Mouse (Mus musculus) liver, embryonic 16.5 days (tissue): ENCODE results near the gene Chrna7. TPM values are rescaled to one million over a fixed set of nuclear protein-coding genes. Genes with fewer than 3 reads are reported as not detected.

Source experiments
- ATAC-seq: fragments of 200-750 bp; cut with Nextera tagmentation; 2 replicates; pipeline ENCODE4 v1.8.0; 2017; ENCODE audit warnings: low read depth, mild to moderate bottlenecking, moderate number of reproducible peaks, moderate library complexity
- H3K27ac ChIP-seq: fragments of 300-500 bp; sonication (generic); 2 replicates; pipeline ENCODE4 v1.5.1; 2014; ENCODE audit warnings: mild to moderate bottlenecking, low read length
- H3K27me3 ChIP-seq: fragments of 300-500 bp; sonication (generic); 2 replicates; pipeline ENCODE4 v1.6.1; 2014; ENCODE audit warnings: low read depth, low read length, mixed read lengths; ENCODE audit not compliant: control insufficient read depth, insufficient read depth
- H3K36me3 ChIP-seq: fragments of 300-500 bp; sonication (generic); 2 replicates; pipeline ENCODE4 v1.6.1; 2014; ENCODE audit warnings: mild to moderate bottlenecking; ENCODE audit not compliant: control insufficient read depth, insufficient read depth
- H3K4me1 ChIP-seq: fragments of 300-500 bp; sonication (generic); 2 replicates; pipeline ENCODE4 v1.6.1; 2014; ENCODE audit warnings: low read depth, low read length, mixed read lengths; ENCODE audit not compliant: control insufficient read depth
- H3K4me2 ChIP-seq: fragments of 300-500 bp; sonication (generic); 2 replicates; pipeline ENCODE4 v1.6.1; 2014; ENCODE audit warnings: low read depth, low read length, mixed read lengths
- H3K4me3 ChIP-seq: fragments of 300-500 bp; sonication (generic); 2 replicates; pipeline ENCODE4 v1.5.1; 2014; ENCODE audit warnings: low read depth, mild to moderate bottlenecking, low read length
- H3K9ac ChIP-seq: fragments of 300-500 bp; sonication (generic); 2 replicates; pipeline ENCODE4 v1.6.1; 2014; ENCODE audit warnings: low read depth, low read length
- H3K9me3 ChIP-seq: fragments of 300-500 bp; sonication (generic); replicated peaks from 2 replicates; pipeline ENCODE4 v1.6.1; 2016; ENCODE audit warnings: low read length; ENCODE audit not compliant: control insufficient read depth
- WGBS: fragments of 180-500 bp; shearing (Covaris S2); extraction: QIAGEN DNeasy Blood & Tissue Kit; methylation state at CpG from one replicate; pipeline ENCODE4 v1.1.7; 2014; ENCODE audit not compliant: insufficient replicate concordance; 5-methylcytosine and 5-hydroxymethylcytosine counted together
- polyA plus RNA-seq: library from polyadenylated mRNA; unstranded; fragments of >200 nt; fragmentation: Nextera tagmentation; extraction: Ambion mirVana; gene quantifications from 2 replicates; pipeline ENCODE4 v1.2.1, GENCODE M21; 2015

Chrna7 gene
- polyA plus RNA-seq, result not detected in 2 replicates

- peak within 1 kb of the TSS; percentile 45 for H3K4me3 ChIP-seq
- H3K4me1 ChIP-seq, result no peaks in the 10 kb centered on the region
- H3K9ac ChIP-seq, result no peak within 1 kb of the TSS
- H3K4me2 ChIP-seq, result peak within 1 kb of the TSS; percentile 60
- peak; percentile 79 for ATAC-seq
- peaks cover 15% of the 10 kb centered on the region for H3K27me3 ChIP-seq
- no peak within 1 kb of the TSS for H3K27ac ChIP-seq
- no peaks in the 10 kb centered on the region for H3K36me3 ChIP-seq
- under 1% methylated on average over 69 of the region's 73 CpGs for WGBS
- no peaks in the 10 kb centered on the region for H3K9me3 ChIP-seq
Observed at GRCm38 (mm10) chr7:63212084-63212723, at the start of gene Chrna7. TSS of gene Chrna7 (minus strand) at chr7:63212569.

GRCm38 (mm10) chr7:63249404-63249803, 37.0 kb upstream of the Chrna7 start:
- Histone ChIP-seq H3K9ac (no peak overlapping the region), H3K27me3 (no peaks in the 10 kb centered on the region), H3K4me1 (no peaks in the 10 kb centered on the region), H3K36me3 (no peaks in the 10 kb centered on the region), H3K4me3 (no peak overlapping the region), H3K4me2 (no peak overlapping the region), H3K9me3 (no peaks in the 10 kb centered on the region), H3K27ac (no peak overlapping the region)
- ATAC-seq, result no peak
- 57% methylated on average over 2 of the region's 2 CpGs for WGBS

GRCm38 (mm10) chr7:63237852-63238516, 25.6 kb upstream of the Chrna7 start:
- Histone ChIP-seq H3K27ac (no peak overlapping the region), H3K4me3 (no peak overlapping the region), H3K9ac (no peak overlapping the region), H3K27me3 (no peaks in the 10 kb centered on the region), H3K4me1 (no peaks in the 10 kb centered on the region), H3K4me2 (no peak overlapping the region), H3K9me3 (no peaks in the 10 kb centered on the region), H3K36me3 (no peaks in the 10 kb centered on the region)
- no peak for ATAC-seq
- WGBS, result 38% methylated on average over 3 of the region's 3 CpGs

GRCm38 (mm10) chr7:63225066-63225780, 12.9 kb upstream of the Chrna7 start:
- H3K4me3 ChIP-seq, result no peak overlapping the region

GRCm38 (mm10) chr7:63211641-63212083, 707 bp downstream of the Chrna7 start:
- peak overlapping the region; percentile 45 for H3K4me3 ChIP-seq
- no peak for ATAC-seq
- no peaks in the 10 kb centered on the region for H3K4me1 ChIP-seq
- peaks cover 15% of the 10 kb centered on the region for H3K27me3 ChIP-seq
- H3K4me2 ChIP-seq, result peak overlapping the region; percentile 60
- H3K9ac ChIP-seq, result no peak overlapping the region
- H3K36me3 ChIP-seq, result no peaks in the 10 kb centered on the region
- no peaks in the 10 kb centered on the region for H3K9me3 ChIP-seq
- WGBS, result 5% methylated on average over 13 of the region's 13 CpGs
- no peak overlapping the region for H3K27ac ChIP-seq

More at GRCm38 (mm10) chr7:63225066-63225780, 12.9 kb upstream of the Chrna7 start:
- no peaks in the 10 kb centered on the region for H3K36me3 ChIP-seq
- no peaks in the 10 kb centered on the region for H3K4me1 ChIP-seq
- no peak for ATAC-seq
- no peak overlapping the region for H3K4me2 ChIP-seq
- no peak overlapping the region for H3K9ac ChIP-seq
- H3K9me3 ChIP-seq, result no peaks in the 10 kb centered on the region
- no peaks in the 10 kb centered on the region for H3K27me3 ChIP-seq
- WGBS, result 45% methylated on average over 7 of the region's 7 CpGs
- H3K27ac ChIP-seq, result no peak overlapping the region

GRCm38 (mm10) chr7:63209501-63209900, 2.9 kb downstream of the Chrna7 start:
- no peak for ATAC-seq
- WGBS, result 17% methylated on average over 4 of the region's 4 CpGs
- Histone ChIP-seq H3K27me3 (peaks cover 15% of the 10 kb centered on the region), H3K4me1 (no peaks in the 10 kb centered on the region), H3K4me2 (no peak overlapping the region), H3K36me3 (no peaks in the 10 kb centered on the region), H3K27ac (no peak overlapping the region), H3K4me3 (no peak overlapping the region), H3K9me3 (no peaks in the 10 kb centered on the region), H3K9ac (no peak overlapping the region)

GRCm38 (mm10) chr7:63207137-63207536, 5.2 kb downstream of the Chrna7 start:
- ATAC-seq, result no peak
- H3K4me2 ChIP-seq, result no peak overlapping the region
- WGBS, result 33% methylated on average over 2 of the region's 2 CpGs
- H3K27me3 ChIP-seq, result peaks cover 9% of the 10 kb centered on the region
- H3K9ac ChIP-seq, result no peak overlapping the region
- H3K4me1 ChIP-seq, result no peaks in the 10 kb centered on the region
- H3K36me3 ChIP-seq, result no peaks in the 10 kb centered on the region
- no peaks in the 10 kb centered on the region for H3K9me3 ChIP-seq
- H3K27ac ChIP-seq, result no peak overlapping the region
- H3K4me3 ChIP-seq, result no peak overlapping the region

GRCm38 (mm10) chr7:63195560-63195959, 16.8 kb downstream of the Chrna7 start:
- H3K4me1 ChIP-seq, result no peaks in the 10 kb centered on the region
- no peak overlapping the region for H3K4me3 ChIP-seq
- no peaks in the 10 kb centered on the region for H3K36me3 ChIP-seq
- H3K9ac ChIP-seq, result no peak overlapping the region
- H3K27ac ChIP-seq, result no peak overlapping the region
- H3K9me3 ChIP-seq, result no peaks in the 10 kb centered on the region
- ATAC-seq, result no peak
- no peak overlapping the region for H3K4me2 ChIP-seq
- H3K27me3 ChIP-seq, result no peaks in the 10 kb centered on the region
- WGBS, result 64% methylated on average over 2 of the region's 2 CpGs
